Mouse (Mus musculus): ENCODE measurements around the gene Mup6. TPM values are rescaled to one million over a fixed set of nuclear protein-coding genes. Genes with fewer than 3 reads are reported as not detected.

The Mup6 gene
- polyA plus RNA-seq (2014; fragmentation: Illumina TruSeq; extraction: RNeasy Lipid Tissue Mini Kit (QIAGEN cat#74804); ENCODE audit: low read depth, low replicate concordance): not detected

DNA sequence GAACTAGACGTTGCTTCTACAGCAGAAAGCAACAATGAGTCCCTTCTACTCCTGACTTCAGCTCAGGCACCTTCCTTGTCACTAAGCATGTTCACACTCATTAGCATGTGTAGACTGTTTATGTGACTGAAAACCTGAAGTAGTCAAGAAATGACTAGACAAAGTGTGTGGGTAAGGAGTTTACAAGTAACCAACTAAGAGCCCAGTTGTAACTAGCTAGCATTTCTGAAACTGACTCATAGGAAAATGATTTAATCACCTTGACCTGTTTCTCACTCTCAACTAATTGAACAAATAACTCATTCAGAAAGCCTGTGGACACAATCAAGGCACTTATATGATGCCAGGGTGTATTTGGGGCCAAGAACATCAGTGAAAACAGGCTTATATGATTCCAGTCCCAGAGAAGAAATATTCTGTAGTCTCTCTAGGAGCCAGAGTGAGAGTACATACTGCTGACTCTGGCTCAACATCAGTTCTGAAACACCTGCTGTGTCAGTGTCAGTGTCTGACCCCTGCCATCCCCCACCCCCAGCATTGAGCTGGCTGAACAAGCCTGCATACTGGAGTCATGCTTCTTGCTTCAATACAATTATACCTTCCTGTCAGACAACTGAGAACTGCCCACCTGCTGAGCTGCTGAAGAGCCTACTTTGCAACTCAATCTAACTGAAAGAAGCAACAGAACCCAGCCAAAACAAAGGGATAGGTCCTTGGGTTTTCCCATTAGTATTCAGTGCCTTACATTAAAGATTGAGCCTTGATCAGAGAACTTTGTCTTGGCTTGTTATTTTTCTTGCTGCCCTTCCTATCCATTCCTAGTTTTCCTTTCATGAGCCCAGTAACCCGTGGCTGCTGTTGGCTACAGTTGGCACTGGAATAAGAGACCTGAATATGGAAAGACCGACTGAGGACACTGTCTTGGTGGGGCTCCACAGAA lies at the start of gene Mup6:
Gene Mup6, plus strand, starts transcription at position 890 of the 940 bp plus-strand sequence.

DNA sequence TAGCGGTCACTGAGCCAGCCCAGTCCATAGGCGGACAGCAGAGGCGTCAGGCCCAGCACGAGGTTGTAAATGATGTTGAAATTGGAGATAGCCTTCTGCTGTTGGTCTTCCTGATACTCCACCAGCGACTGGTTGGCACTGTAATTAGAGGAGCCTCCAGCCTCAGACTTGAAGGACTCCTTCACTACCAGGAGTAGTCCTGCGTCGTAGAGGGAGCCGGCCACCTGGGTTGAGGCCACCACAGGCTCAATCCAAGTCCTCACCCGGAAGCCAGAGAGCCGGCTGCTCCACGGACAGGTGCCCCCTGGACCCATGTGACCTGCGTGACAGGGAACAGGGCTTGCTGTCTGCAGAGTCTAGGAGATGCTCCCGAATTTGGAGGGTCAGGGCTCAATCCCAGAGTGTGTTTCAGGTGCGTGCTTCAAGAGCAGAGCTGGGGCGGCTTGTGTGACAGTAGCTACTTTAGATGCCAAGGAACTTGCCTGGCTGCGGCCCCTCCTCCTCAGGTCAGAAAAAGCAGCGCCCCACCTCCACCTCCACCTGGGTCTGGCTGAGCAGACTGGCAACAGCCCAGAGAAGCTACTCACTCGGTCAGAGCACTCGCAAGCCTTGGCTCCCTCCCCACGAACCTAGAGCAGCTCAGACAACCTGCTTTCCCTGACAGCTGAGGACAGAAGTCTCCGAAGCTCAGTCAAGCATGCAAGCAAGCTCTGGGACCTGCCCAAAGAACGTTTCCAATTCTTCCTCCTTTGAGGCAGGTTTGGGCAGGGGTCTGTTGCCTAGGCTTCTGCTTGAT lies 49.3 kb upstream of the Mup6 start, which contains the start of gene Slc46a2:
Gene Slc46a2, minus strand, starts transcription at position 449 of the 796 bp plus-strand sequence.

DNA sequence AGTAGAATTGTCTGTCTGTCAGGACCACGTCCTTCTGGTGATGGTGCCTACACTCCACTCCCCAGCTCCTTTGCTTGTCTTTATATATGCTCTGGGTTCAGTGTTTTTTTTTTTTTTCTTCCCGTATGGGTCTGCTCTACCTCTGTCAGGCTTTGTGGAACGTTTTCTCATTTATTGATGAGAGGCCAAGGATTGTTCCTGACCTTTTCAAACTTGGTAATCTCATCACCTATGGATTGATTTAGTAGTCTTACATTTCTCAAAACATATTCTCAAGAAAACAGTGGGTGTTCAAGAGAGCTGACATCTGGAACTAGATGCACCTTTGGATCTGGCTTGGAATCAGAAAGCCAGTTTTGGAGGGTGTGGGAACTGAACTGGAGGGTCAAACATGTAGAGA lies 3.5 kb upstream of the Mup6 start, which contains the start of gene Mup4:
Gene Mup4, minus strand, starts transcription at position 101 of the 400 bp plus-strand sequence.

Other genes with a start within 250 kb of the Mup6 start
- 20.5 TPM for gene Inip, start 162.7 kb upstream of the Mup6 start, polyA plus RNA-seq (2014; fragmentation: Illumina TruSeq; extraction: RNeasy Lipid Tissue Mini Kit (QIAGEN cat#74804); ENCODE audit: low read depth, low replicate concordance)
- gene Snx30, start 158.5 kb upstream of the Mup6 start, polyA plus RNA-seq (2014; fragmentation: Illumina TruSeq; extraction: RNeasy Lipid Tissue Mini Kit (QIAGEN cat#74804); ENCODE audit: low read depth, low replicate concordance): 8.9 TPM
- gene Slc46a2, start 49.2 kb upstream of the Mup6 start, polyA plus RNA-seq (2014; fragmentation: Illumina TruSeq; extraction: RNeasy Lipid Tissue Mini Kit (QIAGEN cat#74804); ENCODE audit: low read depth, low replicate concordance): not detected
- not detected for gene Mup4, start 3.6 kb upstream of the Mup6 start, polyA plus RNA-seq (2014; fragmentation: Illumina TruSeq; extraction: RNeasy Lipid Tissue Mini Kit (QIAGEN cat#74804); ENCODE audit: low read depth, low replicate concordance)
- not detected for gene Mup7, start 106.2 kb downstream of the Mup6 start, polyA plus RNA-seq (2014; fragmentation: Illumina TruSeq; extraction: RNeasy Lipid Tissue Mini Kit (QIAGEN cat#74804); ENCODE audit: low read depth, low replicate concordance)
- gene Mup2, start 190.0 kb downstream of the Mup6 start, polyA plus RNA-seq (2014; fragmentation: Illumina TruSeq; extraction: RNeasy Lipid Tissue Mini Kit (QIAGEN cat#74804); ENCODE audit: low read depth, low replicate concordance): not detected

Data from kidney, adult 10 weeks (tissue).